Mouse (Mus musculus): ENCODE measurements around the gene Kidins220. TPM values are rescaled to one million over a fixed set of nuclear protein-coding genes. Genes with fewer than 3 reads are reported as not detected.
A peak's percentile ranks its signal among the peaks of the same experiment; 100 is the strongest.

Gene Kidins220
- polyA plus RNA-seq, 1 experiment from 2014 or later: 21.8 TPM

DNA sequence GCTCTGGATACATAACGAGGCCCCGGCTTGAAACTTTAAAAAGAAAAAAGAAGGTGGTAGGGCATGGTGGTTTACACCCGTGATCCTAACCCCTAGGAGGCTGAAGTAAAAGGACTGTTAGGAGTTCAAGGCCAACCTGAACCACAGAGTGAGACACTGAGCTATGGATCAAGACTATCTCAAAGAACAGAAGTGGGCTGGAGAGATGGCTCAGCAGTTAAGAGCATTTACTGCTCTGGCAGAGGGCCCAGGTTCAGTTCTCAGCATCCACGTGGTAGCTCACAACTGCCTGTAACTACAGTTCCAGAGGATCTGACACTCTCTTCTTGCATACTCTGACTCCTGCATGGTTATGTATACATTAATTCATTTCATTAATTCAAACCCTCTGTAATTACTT lies 31.3 kb upstream of the Kidins220 start:
- Histone ChIP-seq H3K4me2 (replicated peaks) (no peak overlapping the region), H3K4me1 (replicated peaks) (no peaks in the 10 kb centered on the region), H3K27ac (no peak overlapping the region), H3K36me3 (0 out of 2 replicates have a peak, but pooled peaks cover 3% of the 10 kb centered on the region), H3K27me3 (replicated peaks) (no peaks in the 10 kb centered on the region), H3K4me3 (replicated peaks) (no peak overlapping the region), H3K9me3 (no peaks in the 10 kb centered on the region), H3K9ac (no peak overlapping the region)
- no peak for ATAC-seq
- WGBS: 92% methylated on average over 4 of the region's 4 CpGs

- ATAC-seq: no peak
- Histone ChIP-seq H3K4me3 (replicated peaks) (no peak overlapping the region), H3K27me3 (replicated peaks) (no peaks in the 10 kb centered on the region), H3K9me3 (no peaks in the 10 kb centered on the region), H3K9ac (no peak overlapping the region), H3K36me3 (0 out of 2 replicates have a peak, but pooled peaks cover 3% of the 10 kb centered on the region), H3K27ac (no peak overlapping the region), H3K4me2 (replicated peaks) (no peak overlapping the region), H3K4me1 (replicated peaks) (no peaks in the 10 kb centered on the region)
- 88% methylated on average over 7 of the region's 7 CpGs for WGBS
Observed at GRCm38 (mm10) chr12:24944597-24944996, 30.1 kb upstream of the Kidins220 start.

DNA sequence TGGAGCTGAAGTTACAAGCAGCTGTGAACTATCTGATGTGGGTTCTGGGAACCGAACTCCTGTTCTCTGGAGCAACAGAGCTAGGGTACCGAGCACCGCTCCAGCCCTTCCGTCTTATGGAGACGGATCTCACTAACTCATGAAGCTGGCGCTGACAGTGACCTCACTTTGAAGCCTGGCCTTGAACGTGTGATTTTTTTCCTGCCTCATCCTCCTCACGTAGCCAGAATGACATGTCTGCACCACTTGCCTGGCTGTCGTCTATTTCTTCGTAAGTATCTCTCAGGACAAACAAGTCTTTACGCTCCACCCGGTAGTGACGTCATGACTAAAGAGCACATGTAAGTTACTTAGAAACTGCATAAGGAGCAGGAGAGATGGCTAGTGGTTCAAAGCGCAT lies 27.7 kb upstream of the Kidins220 start:
- H3K36me3 ChIP-seq: 0 out of 2 replicates have a peak, but pooled peaks cover 3% of the 10 kb centered on the region
- H3K27me3 ChIP-seq (replicated peaks): no peaks in the 10 kb centered on the region
- H3K4me2 ChIP-seq (replicated peaks): no peak overlapping the region
- H3K4me3 ChIP-seq (replicated peaks): no peak overlapping the region
- 89% methylated on average over 14 of the region's 14 CpGs for WGBS
- no peak overlapping the region for H3K27ac ChIP-seq
- no peaks in the 10 kb centered on the region for H3K9me3 ChIP-seq
- ATAC-seq: no peak
- no peak overlapping the region for H3K9ac ChIP-seq
- H3K4me1 ChIP-seq (replicated peaks): no peaks in the 10 kb centered on the region

DNA sequence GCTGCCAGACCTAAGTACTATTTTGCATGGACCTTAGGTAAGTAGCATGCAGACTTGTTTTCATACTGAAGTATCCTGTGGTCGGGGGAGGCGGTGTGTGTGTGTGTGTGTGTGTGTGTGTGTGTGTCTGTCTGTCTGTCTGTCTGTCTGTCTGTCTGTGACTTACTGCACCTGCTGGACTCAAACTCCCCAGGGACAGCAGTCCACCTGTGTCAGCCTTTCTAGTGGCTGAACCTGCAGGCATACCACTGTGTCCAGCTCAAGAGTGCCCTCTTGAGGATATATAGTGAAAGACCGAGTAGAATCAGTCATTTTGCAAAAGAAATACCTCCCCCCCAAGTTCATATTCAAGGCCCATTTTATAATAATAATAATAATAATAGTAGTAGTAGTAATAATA lies 26.4 kb upstream of the Kidins220 start:
- WGBS: 65% methylated on average over 3 of the region's 3 CpGs
- Histone ChIP-seq H3K4me3 (replicated peaks) (no peak overlapping the region), H3K4me1 (replicated peaks) (no peaks in the 10 kb centered on the region), H3K9ac (no peak overlapping the region), H3K27ac (no peak overlapping the region), H3K27me3 (replicated peaks) (no peaks in the 10 kb centered on the region), H3K4me2 (replicated peaks) (no peak overlapping the region), H3K36me3 (0 out of 2 replicates have a peak, but pooled peaks cover 3% of the 10 kb centered on the region), H3K9me3 (no peaks in the 10 kb centered on the region)
- ATAC-seq: peak; percentile 54; the same call in 1 of the 2 replicates

GRCm38 (mm10) chr12:24950376-24951046 lies 24.2 kb upstream of the Kidins220 start:
- no peaks in the 10 kb centered on the region for H3K4me1 ChIP-seq (replicated peaks)
- no peaks in the 10 kb centered on the region for H3K27me3 ChIP-seq (replicated peaks)
- 86% methylated on average over 7 of the region's 7 CpGs for WGBS
- ATAC-seq: no peak
- H3K9me3 ChIP-seq: no peaks in the 10 kb centered on the region
- H3K4me2 ChIP-seq (replicated peaks): no peak overlapping the region
- 0 out of 2 replicates have a peak, but pooled peaks cover 3% of the 10 kb centered on the region for H3K36me3 ChIP-seq
- no peak overlapping the region for H3K9ac ChIP-seq
- no peak overlapping the region for H3K27ac ChIP-seq
- H3K4me3 ChIP-seq (replicated peaks): no peak overlapping the region

- Histone ChIP-seq H3K4me2 (replicated peaks) (no peak overlapping the region), H3K9ac (no peak overlapping the region), H3K27ac (no peak overlapping the region), H3K4me1 (replicated peaks) (no peaks in the 10 kb centered on the region), H3K36me3 (0 out of 2 replicates have a peak, but pooled peaks cover 3% of the 10 kb centered on the region), H3K9me3 (no peaks in the 10 kb centered on the region), H3K27me3 (replicated peaks) (no peaks in the 10 kb centered on the region), H3K4me3 (replicated peaks) (no peak overlapping the region)
- peak; percentile 39 for ATAC-seq
- 43% methylated on average over 6 of the region's 6 CpGs for WGBS
Observed at GRCm38 (mm10) chr12:24952147-24952546, 22.6 kb upstream of the Kidins220 start.

DNA sequence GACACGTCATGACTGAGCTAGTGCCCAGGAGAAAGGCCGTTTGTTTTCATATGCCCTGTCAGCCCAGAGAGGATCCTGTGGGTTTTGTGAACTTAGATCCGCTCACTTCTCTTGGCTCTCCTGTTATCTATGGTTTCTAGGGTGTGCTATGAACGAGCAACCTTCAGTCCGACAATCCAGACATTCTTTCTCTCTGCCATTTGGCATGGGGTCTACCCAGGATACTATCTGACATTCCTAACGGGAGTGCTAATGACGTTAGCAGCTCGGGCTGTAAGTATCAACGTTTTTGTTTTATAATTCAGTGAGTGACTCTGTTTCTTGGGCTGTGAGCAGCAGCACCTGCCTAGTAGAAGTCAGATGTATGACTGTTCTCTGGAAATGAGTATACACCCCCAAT lies 19.6 kb upstream of the Kidins220 start:
- ATAC-seq: no peak
- H3K4me1 ChIP-seq (replicated peaks): no peaks in the 10 kb centered on the region
- H3K9me3 ChIP-seq: no peaks in the 10 kb centered on the region
- no peak overlapping the region for H3K9ac ChIP-seq
- no peak overlapping the region for H3K27ac ChIP-seq
- no peak overlapping the region for H3K4me3 ChIP-seq (replicated peaks)
- no peak overlapping the region for H3K4me2 ChIP-seq (replicated peaks)
- no peaks in the 10 kb centered on the region for H3K27me3 ChIP-seq (replicated peaks)
- 80% methylated on average over 9 of the region's 9 CpGs for WGBS
- H3K36me3 ChIP-seq: 0 out of 2 replicates have a peak, but pooled peaks cover 3% of the 10 kb centered on the region

DNA sequence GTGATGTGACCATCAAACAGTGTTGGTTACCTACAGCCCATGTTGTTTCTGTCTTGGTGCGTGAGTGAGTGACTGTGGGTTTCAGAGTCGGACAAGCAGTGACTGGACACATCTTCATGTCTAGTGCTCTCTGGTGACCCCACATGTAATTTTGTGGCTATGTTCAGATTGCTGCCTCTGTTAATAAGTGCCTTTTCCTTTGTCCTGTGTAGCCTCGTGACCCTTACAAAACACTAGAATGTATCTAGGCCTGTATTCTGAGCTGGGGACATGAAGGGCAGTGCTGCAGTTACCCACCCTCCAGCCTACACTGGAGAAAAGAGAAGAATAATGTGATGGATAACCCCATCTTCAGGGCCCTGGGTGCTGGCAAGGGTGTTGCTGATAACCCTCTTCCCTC lies 16.2 kb upstream of the Kidins220 start:
- no peaks in the 10 kb centered on the region for H3K4me1 ChIP-seq (replicated peaks)
- ATAC-seq: no peak
- H3K36me3 ChIP-seq: no peaks in the 10 kb centered on the region
- 88% methylated on average over 3 of the region's 3 CpGs for WGBS
- H3K9ac ChIP-seq: no peak overlapping the region
- no peak overlapping the region for H3K27ac ChIP-seq
- no peak overlapping the region for H3K4me2 ChIP-seq (replicated peaks)
- no peaks in the 10 kb centered on the region for H3K9me3 ChIP-seq
- H3K4me3 ChIP-seq (replicated peaks): no peak overlapping the region
- no peaks in the 10 kb centered on the region for H3K27me3 ChIP-seq (replicated peaks)

GRCm38 (mm10) chr12:24961821-24962220 lies 12.9 kb upstream of the Kidins220 start:
- no peak overlapping the region for H3K27ac ChIP-seq
- no peak overlapping the region for H3K9ac ChIP-seq
- no peak for ATAC-seq
- no peaks in the 10 kb centered on the region for H3K9me3 ChIP-seq
- no peak overlapping the region for H3K4me2 ChIP-seq (replicated peaks)
- no peaks in the 10 kb centered on the region for H3K36me3 ChIP-seq
- no peak overlapping the region for H3K4me3 ChIP-seq (replicated peaks)
- H3K27me3 ChIP-seq (replicated peaks): no peaks in the 10 kb centered on the region
- H3K4me1 ChIP-seq (replicated peaks): no peaks in the 10 kb centered on the region
- 89% methylated on average over 7 of the region's 7 CpGs for WGBS

DNA sequence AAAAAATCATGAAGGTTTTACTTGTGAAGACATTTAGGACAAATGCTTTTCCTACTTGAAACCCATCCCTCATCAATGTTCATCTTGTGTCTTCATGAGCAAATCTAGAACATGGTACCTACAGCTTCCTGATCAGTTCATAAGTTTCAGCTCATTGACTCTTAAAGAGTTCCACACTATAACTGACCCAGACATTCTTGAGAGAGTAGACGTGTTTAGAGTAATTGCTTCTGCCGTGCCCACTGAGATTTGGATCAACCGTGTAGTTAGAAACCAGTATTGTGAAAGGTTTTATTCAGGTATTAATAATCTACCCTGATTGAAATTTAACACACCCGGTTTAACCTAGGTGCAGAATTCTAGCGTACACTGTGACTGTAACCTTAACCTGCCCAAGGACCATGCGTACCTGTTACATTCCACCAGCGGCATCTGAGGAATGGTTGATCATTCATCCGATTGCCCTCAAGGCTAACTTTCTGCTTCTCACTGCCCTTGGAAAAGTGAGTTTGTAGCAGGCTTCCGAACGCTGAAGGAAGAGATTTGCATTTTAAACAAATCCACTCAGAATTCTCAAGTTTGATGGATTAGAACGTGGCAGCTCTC lies 12.3 kb upstream of the Kidins220 start:
- no peak overlapping the region for H3K4me3 ChIP-seq (replicated peaks)
- no peak for ATAC-seq
- no peaks in the 10 kb centered on the region for H3K4me1 ChIP-seq (replicated peaks)
- H3K9ac ChIP-seq: no peak overlapping the region
- no peaks in the 10 kb centered on the region for H3K36me3 ChIP-seq
- WGBS: 86% methylated on average over 11 of the region's 11 CpGs
- no peaks in the 10 kb centered on the region for H3K27me3 ChIP-seq (replicated peaks)
- H3K9me3 ChIP-seq: no peaks in the 10 kb centered on the region; the same call in 1 of the 2 replicates
- H3K27ac ChIP-seq: no peak overlapping the region
- H3K4me2 ChIP-seq (replicated peaks): no peak overlapping the region

- H3K4me1 ChIP-seq (replicated peaks): no peaks in the 10 kb centered on the region
- H3K4me3 ChIP-seq (replicated peaks): no peak overlapping the region
- H3K27me3 ChIP-seq (replicated peaks): no peaks in the 10 kb centered on the region
- no peaks in the 10 kb centered on the region for H3K36me3 ChIP-seq
- H3K9me3 ChIP-seq: no peaks in the 10 kb centered on the region; the same call in 1 of the 2 replicates
- 72% methylated on average over 13 of the region's 13 CpGs for WGBS
- ATAC-seq: no peak
- no peak overlapping the region for H3K27ac ChIP-seq
- no peak overlapping the region for H3K9ac ChIP-seq
- no peak overlapping the region for H3K4me2 ChIP-seq (replicated peaks)
Observed at GRCm38 (mm10) chr12:24963393-24964022, 11.2 kb upstream of the Kidins220 start.

- no peak for ATAC-seq
- WGBS: 72% methylated on average over 6 of the region's 6 CpGs
- no peaks in the 10 kb centered on the region; the same call in 1 of the 2 replicates for H3K9me3 ChIP-seq
Observed at GRCm38 (mm10) chr12:24965406-24965805, 9.3 kb upstream of the Kidins220 start.

More at GRCm38 (mm10) chr12:24965406-24965805, 9.3 kb upstream of the Kidins220 start:
- Histone ChIP-seq H3K27me3 (replicated peaks) (no peaks in the 10 kb centered on the region), H3K4me3 (replicated peaks) (no peak overlapping the region), H3K9ac (no peak overlapping the region), H3K36me3 (no peaks in the 10 kb centered on the region), H3K4me2 (replicated peaks) (no peak overlapping the region), H3K27ac (no peak overlapping the region), H3K4me1 (replicated peaks) (no peaks in the 10 kb centered on the region)

Data from intestine, embryonic 15.5 days (tissue).